Mouse (Mus musculus): ENCODE results near the gene 4930438A08Rik. TPM values are rescaled to one million over a fixed set of nuclear protein-coding genes. Genes with fewer than 3 reads are reported as not detected.
A peak's percentile ranks its signal among the peaks of the same experiment; 100 is the strongest.

4930438A08Rik gene
- total RNA-seq, 1 experiment from 2014 or later: not detected

DNA sequence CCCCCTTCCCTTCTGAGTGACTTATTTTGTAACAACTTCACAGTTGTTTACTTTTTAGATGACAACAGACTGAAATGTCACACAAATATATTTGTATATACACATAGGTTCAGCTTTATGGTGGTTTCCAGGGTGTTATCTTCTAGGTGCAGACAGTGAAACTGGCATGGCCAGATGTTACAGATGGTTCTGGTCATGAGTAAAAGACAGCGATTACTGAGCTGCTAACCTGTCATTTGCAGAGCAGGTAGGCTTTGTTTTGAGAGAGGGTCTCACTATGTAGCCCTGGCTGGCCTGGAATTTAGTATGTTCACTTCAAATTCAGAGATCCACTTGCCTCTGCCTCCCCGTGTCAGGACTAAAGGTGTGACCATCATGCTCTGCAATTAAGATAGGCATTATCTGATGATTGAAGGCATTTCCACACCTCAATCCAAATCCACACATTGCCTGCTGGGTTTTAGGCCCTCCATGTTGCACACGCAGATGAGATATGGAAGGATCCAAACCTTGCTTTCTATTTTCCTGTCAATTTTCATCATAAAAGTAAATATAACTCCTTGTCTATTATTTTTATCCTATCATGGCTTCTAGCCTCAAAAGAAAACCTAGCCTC is 50.1 kb downstream of the 4930438A08Rik start:
- DNase-seq: no peak

DNA sequence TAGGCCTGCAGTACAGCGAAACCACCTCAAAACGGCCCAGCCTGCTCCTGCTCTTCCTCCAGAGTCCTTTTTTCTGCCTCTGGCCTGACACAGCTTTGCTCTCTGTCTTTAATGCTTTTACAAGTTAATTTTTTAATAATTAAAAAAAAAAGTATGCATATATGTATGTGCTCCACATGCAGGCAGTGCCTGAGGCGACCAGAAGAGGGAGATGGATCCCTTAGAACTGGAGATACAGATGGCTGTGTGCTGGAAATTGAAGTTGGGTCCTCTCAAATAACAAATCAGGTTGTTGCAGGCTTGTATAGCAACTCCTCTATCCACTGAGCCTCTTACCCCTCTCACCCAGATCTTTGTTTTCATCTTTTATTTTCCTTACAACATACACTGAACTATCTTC is 52.2 kb downstream of the 4930438A08Rik start:
- no peak for DNase-seq

DNA sequence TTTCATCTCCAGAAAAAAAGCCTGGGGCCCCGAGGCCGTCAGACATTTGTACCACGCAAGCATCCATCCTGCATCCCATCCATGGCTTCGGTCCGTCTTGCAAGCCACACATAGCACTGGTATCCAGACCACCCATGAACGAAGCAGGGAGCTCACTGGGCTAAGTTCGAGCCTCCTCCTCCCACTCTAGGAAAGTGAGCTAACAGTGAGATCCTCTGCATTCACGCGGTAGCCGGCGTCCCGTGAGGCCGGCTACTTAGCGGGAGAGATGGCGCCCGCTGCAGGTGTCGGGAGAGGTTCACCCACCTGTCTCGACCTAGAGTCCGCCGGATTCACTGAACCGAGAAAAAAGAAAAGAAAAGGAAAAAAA is 55.3 kb downstream of the 4930438A08Rik start:
- DNase-seq: no peak

DNA sequence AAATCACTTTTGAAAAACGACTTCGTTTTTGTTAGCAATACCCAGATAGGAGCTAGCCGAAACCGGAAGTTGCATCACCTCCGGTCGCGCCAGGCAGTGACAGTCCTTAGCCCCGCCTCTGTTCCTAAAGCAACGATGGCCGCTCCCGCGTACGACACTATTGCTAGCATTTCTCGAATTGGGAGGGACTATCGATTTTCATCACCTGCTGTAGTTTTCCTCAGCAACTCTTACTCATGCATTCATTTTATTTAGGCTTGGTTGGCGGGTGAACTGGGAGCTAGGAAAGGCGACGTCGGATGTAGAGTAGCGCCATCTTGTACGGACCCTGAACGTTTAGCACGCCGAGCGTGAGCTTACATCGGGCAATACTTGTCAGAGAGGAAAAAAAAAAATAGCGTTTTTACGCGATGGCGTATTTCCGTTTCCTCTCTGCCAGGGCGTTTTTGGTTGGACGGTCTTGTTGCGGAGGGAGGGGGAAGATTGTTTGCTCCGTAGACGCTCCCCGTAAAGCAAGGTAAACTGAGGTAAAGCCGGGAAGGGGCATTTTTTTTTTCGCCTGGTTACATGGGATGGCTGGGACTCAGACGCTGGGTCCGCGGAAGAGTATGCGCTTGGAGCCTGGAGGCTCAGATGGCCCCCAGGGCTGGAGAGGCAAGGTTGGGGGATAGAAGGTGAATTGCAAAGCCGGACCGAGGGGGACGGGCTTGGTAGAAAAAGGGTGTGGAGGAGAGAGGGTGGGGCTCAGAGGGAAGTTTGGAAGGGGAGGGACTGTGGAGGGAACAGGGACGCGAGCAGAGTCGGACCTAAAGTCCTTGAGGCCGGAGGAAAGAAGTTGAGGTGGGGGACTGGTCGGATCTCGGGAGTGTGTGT is 55.9 kb downstream of the 4930438A08Rik start, which contains the start of the genes Zfp672 and Sh3bp5l:
TSS of gene Zfp672 (minus strand) at position 64 of the 873 bp plus-strand sequence.
TSS of gene Sh3bp5l (plus strand) at position 449 of the 873 bp plus-strand sequence.
- DNase-seq: peak; percentile 92

DNA sequence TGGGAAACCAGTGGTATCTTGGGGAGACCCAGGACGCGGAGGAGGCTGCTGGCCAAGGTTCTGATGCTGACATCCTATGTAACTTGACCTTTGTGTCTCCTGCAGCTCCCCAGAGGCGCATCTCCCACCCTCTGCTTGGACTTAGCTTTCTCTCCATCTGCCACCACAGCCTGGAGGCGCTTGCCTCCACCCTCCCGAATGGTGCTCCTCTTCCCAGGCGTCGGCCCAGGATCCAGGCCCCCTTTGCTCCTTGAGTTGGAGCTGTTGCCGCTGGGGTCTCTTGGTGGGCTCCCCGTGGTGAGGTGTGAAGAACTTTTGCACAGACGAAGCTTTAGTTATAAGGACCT is 56.5 kb downstream of the 4930438A08Rik start:
- no peak for DNase-seq

DNA sequence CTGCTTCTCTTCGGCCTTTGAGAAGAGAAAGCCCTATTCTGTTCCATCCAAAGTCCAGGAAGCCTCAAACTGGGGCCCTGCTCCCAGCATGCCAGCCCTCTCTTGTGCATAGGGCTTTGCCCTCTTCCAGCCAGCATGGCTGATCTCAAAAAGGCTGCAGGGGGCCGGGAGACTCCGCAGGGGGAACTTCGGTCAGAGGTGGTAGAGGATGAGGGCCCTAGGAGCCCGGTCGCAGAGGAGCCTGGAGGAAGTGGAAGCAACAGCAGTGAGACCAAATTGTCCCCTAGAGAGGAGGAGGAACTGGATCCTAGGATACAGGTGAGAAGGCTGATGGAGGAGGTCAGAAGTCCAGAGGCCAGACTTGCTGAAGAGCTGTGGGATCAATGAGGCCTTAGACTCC is 56.9 kb downstream of the 4930438A08Rik start:
- DNase-seq: no peak

DNA sequence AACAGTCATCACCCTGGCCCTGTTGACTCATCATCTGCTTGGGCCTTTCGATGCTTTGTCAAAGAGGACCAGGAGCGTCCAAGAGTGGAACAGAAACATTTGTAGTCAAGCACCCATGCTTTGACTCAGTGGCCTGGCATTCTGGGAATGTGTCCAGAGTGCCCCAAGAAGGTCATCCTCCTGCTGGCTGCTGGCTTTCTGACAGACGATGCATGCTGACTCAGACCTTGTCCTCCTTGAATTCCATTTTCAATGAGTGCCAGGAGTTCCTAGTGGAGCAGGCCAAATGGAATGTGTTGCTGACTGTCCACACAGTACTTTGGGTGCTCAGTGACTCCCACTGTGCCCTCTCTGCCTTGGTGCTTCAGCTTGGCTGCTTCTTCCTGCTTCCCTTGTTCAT is 60.1 kb downstream of the 4930438A08Rik start:
- peak; percentile 89 for DNase-seq

Other genes starting within 250 kb of the 4930438A08Rik start
- gene Gm12248, start 181.7 kb upstream of the 4930438A08Rik start, total RNA-seq (2021): 0.26 and 0.30 TPM in 2 replicates
- 45.4 and 49.8 TPM in 2 replicates for gene Cnot8, start 170.6 kb upstream of the 4930438A08Rik start, total RNA-seq (2021)
- 20.2 and 23.4 TPM in 2 replicates for gene Gemin5, start 106.3 kb upstream of the 4930438A08Rik start, total RNA-seq (2021)
- gene Mrpl22, start 103.1 kb upstream of the 4930438A08Rik start, total RNA-seq (2021): 74.6 and 77.2 TPM in 2 replicates
- 8.5 and 8.9 TPM in 2 replicates for gene Igtp, start 75.2 kb upstream of the 4930438A08Rik start, total RNA-seq (2021)
- gene Irgm2, start 75.2 kb upstream of the 4930438A08Rik start, total RNA-seq (2021): 7.1 and 9.2 TPM in 2 replicates
- 9.1 and 9.3 TPM in 2 replicates for gene Zfp692, start 32.3 kb downstream of the 4930438A08Rik start, total RNA-seq (2021)
- 56.7 and 59.3 TPM in 2 replicates for gene Zfp672, start 55.5 kb downstream of the 4930438A08Rik start, total RNA-seq (2021)
- 38.5 and 47.5 TPM in 2 replicates for gene Sh3bp5l, start 55.9 kb downstream of the 4930438A08Rik start, total RNA-seq (2021)
- gene Lypd8, start 104.2 kb downstream of the 4930438A08Rik start, total RNA-seq (2021): not detected in 2 replicates
- not detected in 2 replicates for gene 1810065E05Rik, start 146.3 kb downstream of the 4930438A08Rik start, total RNA-seq (2021)
- not detected in 2 replicates for gene Gm12253, start 157.8 kb downstream of the 4930438A08Rik start, total RNA-seq (2021)
- not detected in 2 replicates for gene Lypd9, start 178.1 kb downstream of the 4930438A08Rik start, total RNA-seq (2021)
- gene Olfr30, start 187.5 kb downstream of the 4930438A08Rik start, total RNA-seq (2021): not detected in 2 replicates
- not detected in 2 replicates for gene Olfr332, start 217.8 kb downstream of the 4930438A08Rik start, total RNA-seq (2021)
- not detected in 2 replicates for gene Olfr331, start 227.8 kb downstream of the 4930438A08Rik start, total RNA-seq (2021)

All from adrenal gland, postnatal 14 days (tissue).